Mouse (Mus musculus): ENCODE measurements around the gene Gm17657.

- TF ChIP-seq CHD2 (IDR thresholded peaks at IDR 0.05; ENCODE audit: low read depth, low read length) (no peak), ZNF384 (IDR thresholded peaks at IDR 0.05; ENCODE audit: low read depth, low read length) (no peak), HCFC1 (IDR thresholded peaks at IDR 0.05; ENCODE audit: borderline replicate concordance, insufficient read depth, low read length) (no peak), MAFK (IDR thresholded peaks at IDR 0.05; ENCODE audit: insufficient read depth, low read depth, low read length) (no peak), ZC3H11A (IDR thresholded peaks at IDR 0.05; ENCODE audit: borderline replicate concordance, low read depth, low read length) (no peak)
Observed at GRCm38 (mm10) chr17:29508927-29509608, 40.4 kb downstream of the Gm17657 start.
